Mouse (Mus musculus) midbrain, embryonic 12.5 days (tissue): ENCODE measurements around the gene Neurl1b. TPM values are rescaled to one million over a fixed set of nuclear protein-coding genes. Genes with fewer than 3 reads are reported as not detected.
A peak's percentile ranks its signal among the peaks of the same experiment; 100 is the strongest.

ENCODE experiments used
- ATAC-seq: fragments of 200-750 bp; cut with Nextera tagmentation; 2 replicates; pipeline ENCODE4 v1.8.0; 2017; ENCODE audit warnings: low read depth, moderate TSS enrichment, moderate library complexity; ENCODE audit not compliant: low FRiP score
- H3K27ac ChIP-seq: fragments of 300-500 bp; sonication (generic); replicated peaks from 2 replicates; pipeline ENCODE4 v1.5.1; 2016; ENCODE audit warnings: mild to moderate bottlenecking
- H3K27me3 ChIP-seq: fragments of 300-500 bp; sonication (generic); 2 replicates; pipeline ENCODE4 v1.6.1; 2016; ENCODE audit warnings: mild to moderate bottlenecking
- H3K36me3 ChIP-seq: fragments of 300-500 bp; sonication (generic); 2 replicates; pipeline ENCODE4 v1.6.1; 2016
- H3K4me1 ChIP-seq: fragments of 300-500 bp; sonication (generic); 2 replicates; pipeline ENCODE4 v1.6.1; 2016
- H3K4me2 ChIP-seq: fragments of 300-500 bp; sonication (generic); replicated peaks from 2 replicates; pipeline ENCODE4 v1.6.1; 2016; ENCODE audit warnings: mild to moderate bottlenecking, moderate library complexity
- H3K4me3 ChIP-seq: fragments of 300-500 bp; sonication (generic); 2 replicates; pipeline ENCODE4 v1.5.1; 2016; ENCODE audit warnings: mild to moderate bottlenecking
- H3K9ac ChIP-seq: fragments of 300-500 bp; sonication (generic); replicated peaks from 2 replicates; pipeline ENCODE4 v1.6.1; 2016; ENCODE audit warnings: mild to moderate bottlenecking, moderate library complexity
- H3K9me3 ChIP-seq: fragments of 300-500 bp; sonication (generic); 2 replicates; pipeline ENCODE4 v1.6.1; 2016; ENCODE audit warnings: mild to moderate bottlenecking
- WGBS: fragments of 180-500 bp; shearing (Covaris S2); methylation state at CpG from one replicate; pipeline ENCODE4 v1.1.7; 2016; 5-methylcytosine and 5-hydroxymethylcytosine counted together
- polyA plus RNA-seq: library from polyadenylated mRNA; unstranded; fragments of >200 nt; fragmentation: Nextera tagmentation; extraction: Ambion mirVana; gene quantifications from 2 replicates; pipeline ENCODE4 v1.2.1, GENCODE M21; 2016

Neurl1b gene
- 0.43 and 0.50 TPM in 2 replicates for polyA plus RNA-seq

GRCm38 (mm10) chr17:26414523-26415354 is at the start of gene Neurl1b:
TSS of gene Neurl1b (plus strand) at chr17:26414829.
- Histone ChIP-seq H3K4me1 (peaks cover 15% of the 10 kb centered on the region), H3K4me3 (peak within 1 kb of the TSS; percentile 71), H3K4me2 (peak within 1 kb of the TSS; percentile 92), H3K9me3 (no peaks in the 10 kb centered on the region), H3K9ac (peak within 1 kb of the TSS; percentile 72), H3K36me3 (no peaks in the 10 kb centered on the region), H3K27ac (no peak within 1 kb of the TSS), H3K27me3 (peaks cover 70% of the 10 kb centered on the region)
- ATAC-seq: peak; percentile 56
- WGBS: under 1% methylated on average over 95 of the region's 105 CpGs

GRCm38 (mm10) chr17:26366792-26367191 is 47.8 kb upstream of the Neurl1b start:
- H3K36me3 ChIP-seq: no peaks in the 10 kb centered on the region
- no peak for ATAC-seq
- H3K9me3 ChIP-seq: no peaks in the 10 kb centered on the region
- peaks cover 18% of the 10 kb centered on the region; the same call in 1 of the 2 replicates for H3K4me1 ChIP-seq
- no peak overlapping the region for H3K9ac ChIP-seq
- no peak overlapping the region for H3K27ac ChIP-seq
- WGBS: 88% methylated on average over 4 of the region's 4 CpGs
- no peak overlapping the region for H3K4me3 ChIP-seq
- no peak overlapping the region for H3K4me2 ChIP-seq
- H3K27me3 ChIP-seq: no peaks in the 10 kb centered on the region

- no peak overlapping the region for H3K27ac ChIP-seq
- H3K9ac ChIP-seq: no peak overlapping the region
- H3K4me1 ChIP-seq: peaks cover 10% of the 10 kb centered on the region; the same call in 1 of the 2 replicates
- H3K36me3 ChIP-seq: no peaks in the 10 kb centered on the region
- no peak overlapping the region for H3K4me3 ChIP-seq
- no peak overlapping the region for H3K4me2 ChIP-seq
- no peaks in the 10 kb centered on the region for H3K9me3 ChIP-seq
- ATAC-seq: no peak
- WGBS: 73% methylated on average over 10 of the region's 10 CpGs
- H3K27me3 ChIP-seq: no peaks in the 10 kb centered on the region
Measured at GRCm38 (mm10) chr17:26368336-26368992, 46.2 kb upstream of the Neurl1b start.

- H3K27me3 ChIP-seq: no peaks in the 10 kb centered on the region
- no peak overlapping the region for H3K9ac ChIP-seq
- H3K27ac ChIP-seq: no peak overlapping the region
- H3K4me2 ChIP-seq: no peak overlapping the region
- no peaks in the 10 kb centered on the region for H3K4me1 ChIP-seq
- H3K4me3 ChIP-seq: no peak overlapping the region
- H3K36me3 ChIP-seq: no peaks in the 10 kb centered on the region
- no peak for ATAC-seq
- 62% methylated on average over 9 of the region's 9 CpGs for WGBS
- H3K9me3 ChIP-seq: no peaks in the 10 kb centered on the region
Measured at GRCm38 (mm10) chr17:26370521-26371245, 43.9 kb upstream of the Neurl1b start.

- Histone ChIP-seq H3K27me3 (no peaks in the 10 kb centered on the region), H3K4me3 (no peak overlapping the region), H3K27ac (no peak overlapping the region), H3K4me1 (no peaks in the 10 kb centered on the region), H3K9me3 (no peaks in the 10 kb centered on the region), H3K4me2 (no peak overlapping the region), H3K36me3 (no peaks in the 10 kb centered on the region), H3K9ac (no peak overlapping the region)
- 58% methylated on average over 3 of the region's 3 CpGs for WGBS
- ATAC-seq: no peak
Measured at GRCm38 (mm10) chr17:26371246-26371535, 43.4 kb upstream of the Neurl1b start.

GRCm38 (mm10) chr17:26373211-26373610 is 41.4 kb upstream of the Neurl1b start:
- ATAC-seq: no peak
- 72% methylated on average over 5 of the region's 5 CpGs for WGBS
- Histone ChIP-seq H3K27me3 (no peaks in the 10 kb centered on the region), H3K4me1 (no peaks in the 10 kb centered on the region), H3K9ac (no peak overlapping the region), H3K27ac (no peak overlapping the region), H3K4me2 (no peak overlapping the region), H3K36me3 (no peaks in the 10 kb centered on the region), H3K4me3 (no peak overlapping the region), H3K9me3 (no peaks in the 10 kb centered on the region)

GRCm38 (mm10) chr17:26376416-26376815 is 38.2 kb upstream of the Neurl1b start:
- Histone ChIP-seq H3K4me1 (peaks cover 15% of the 10 kb centered on the region), H3K4me3 (no peak overlapping the region), H3K27ac (no peak overlapping the region), H3K27me3 (no peaks in the 10 kb centered on the region), H3K36me3 (no peaks in the 10 kb centered on the region), H3K9ac (no peak overlapping the region), H3K9me3 (no peaks in the 10 kb centered on the region), H3K4me2 (no peak overlapping the region)
- no peak for ATAC-seq
- WGBS: 86% methylated on average over 1 of the region's 1 CpGs

- no peaks in the 10 kb centered on the region for H3K9me3 ChIP-seq
- no peak overlapping the region for H3K4me3 ChIP-seq
- WGBS: 84% methylated on average over 4 of the region's 4 CpGs
- H3K27me3 ChIP-seq: no peaks in the 10 kb centered on the region; the same call in 1 of the 2 replicates
- no peaks in the 10 kb centered on the region for H3K36me3 ChIP-seq
- no peak overlapping the region for H3K4me2 ChIP-seq
- H3K9ac ChIP-seq: no peak overlapping the region
- peaks cover 20% of the 10 kb centered on the region for H3K4me1 ChIP-seq
- no peak overlapping the region for H3K27ac ChIP-seq
- no peak for ATAC-seq
Measured at GRCm38 (mm10) chr17:26376994-26377744, 37.5 kb upstream of the Neurl1b start.

- WGBS: 48% methylated on average over 5 of the region's 8 CpGs
- Histone ChIP-seq H3K4me1 (peaks cover 22% of the 10 kb centered on the region), H3K4me3 (no peak overlapping the region), H3K9ac (no peak overlapping the region), H3K27me3 (no peaks in the 10 kb centered on the region; the same call in 1 of the 2 replicates), H3K36me3 (no peaks in the 10 kb centered on the region), H3K27ac (0 out of 2 replicates have a peak overlapping the region, but pooled peaks have one; percentile 15), H3K4me2 (0 out of 2 replicates have a peak overlapping the region, but pooled peaks have one; percentile 2), H3K9me3 (no peaks in the 10 kb centered on the region)
- ATAC-seq: no peak
Measured at GRCm38 (mm10) chr17:26380280-26380985, 34.2 kb upstream of the Neurl1b start.

- Histone ChIP-seq H3K36me3 (no peaks in the 10 kb centered on the region), H3K4me2 (0 out of 2 replicates have a peak overlapping the region, but pooled peaks have one; percentile 2), H3K9me3 (no peaks in the 10 kb centered on the region), H3K9ac (no peak overlapping the region), H3K4me1 (peaks cover 22% of the 10 kb centered on the region), H3K4me3 (no peak overlapping the region), H3K27me3 (no peaks in the 10 kb centered on the region; the same call in 1 of the 2 replicates), H3K27ac (0 out of 2 replicates have a peak overlapping the region, but pooled peaks have one; percentile 15)
- WGBS: 48% methylated on average over 4 of the region's 4 CpGs
- 0 out of 2 replicates have a peak, but pooled peaks have one; percentile 34 for ATAC-seq
Measured at GRCm38 (mm10) chr17:26380986-26381446, 33.6 kb upstream of the Neurl1b start.

GRCm38 (mm10) chr17:26381613-26382012 is 33.0 kb upstream of the Neurl1b start:
- no peaks in the 10 kb centered on the region; the same call in 1 of the 2 replicates for H3K27me3 ChIP-seq
- H3K9me3 ChIP-seq: no peaks in the 10 kb centered on the region
- H3K27ac ChIP-seq: no peak overlapping the region
- H3K4me2 ChIP-seq: no peak overlapping the region
- H3K4me1 ChIP-seq: peaks cover 22% of the 10 kb centered on the region
- no peaks in the 10 kb centered on the region for H3K36me3 ChIP-seq
- no peak overlapping the region for H3K4me3 ChIP-seq
- WGBS: 56% methylated on average over 5 of the region's 5 CpGs
- no peak overlapping the region for H3K9ac ChIP-seq
- no peak for ATAC-seq
